Mouse (Mus musculus) MEL (cell line): ENCODE measurements around the gene Cd47.

ENCODE experiments used
- CTCF ChIP-seq, 3 experiments: IDR thresholded peaks in 2 of 3; conservative IDR thresholded peaks in 1 of 3; 2 replicates each; pipeline ENCODE4 v1.5.1; 2011 to 2012; ENCODE audit warnings: low read length in 3 of 3, low read depth in 2 of 3, mild to moderate bottlenecking in 2 of 3, improper control_type of control experiment in 1 of 3, inconsistent platforms in 1 of 3, mixed read lengths in 1 of 3, moderate library complexity in 1 of 3; ENCODE audit not compliant: control insufficient read depth in 1 of 3, insufficient read depth in 1 of 3, poor library complexity in 1 of 3, severe bottlenecking in 1 of 3
- GABPA ChIP-seq: IDR thresholded peaks from 2 replicates; pipeline ENCODE4 v1.6.1; 2012; ENCODE audit warnings: low read depth, mild to moderate bottlenecking, inconsistent platforms, low read length, improper control_type of control experiment, moderate library complexity
- HCFC1 ChIP-seq: IDR thresholded peaks from 2 replicates; pipeline ENCODE4 v1.6.1; 2012; ENCODE audit warnings: low read depth, mild to moderate bottlenecking, inconsistent platforms, low read length, improper control_type of control experiment, moderate library complexity
- TBP ChIP-seq: IDR thresholded peaks from 2 replicates; pipeline ENCODE4 v1.8.0; 2011; ENCODE audit warnings: low read depth, low read length, improper control_type of control experiment

- TF ChIP-seq GABPA (no peak), CTCF (IDR thresholded peaks at IDR 0.05 in 2 of 3, conservative IDR thresholded peaks at IDR 0.05 in 1 of 3; ENCODE audit: control insufficient read depth in 1 of 3, insufficient read depth in 1 of 3, low read depth in 2 of 3, low read length in 3 of 3, poor library complexity in 1 of 3, severe bottlenecking in 1 of 3) (no peak), TBP (no peak), HCFC1 (no peak)
Measured at GRCm38 (mm10) chr16:49950340-49950739, 150.0 kb downstream of the Cd47 start.
